Mouse (Mus musculus): ENCODE results near the gene Trpc4ap. TPM values are rescaled to one million over a fixed set of nuclear protein-coding genes. Genes with fewer than 3 reads are reported as not detected.
"Not testable (repeated sequence)": the region's sequence is repeated elsewhere in the genome, so short reads cannot be mapped to it uniquely, and the experiment has no call there.

Gene Trpc4ap
- 105 and 109 TPM in 2 replicates for polyA plus RNA-seq (2011; ENCODE audit: insufficient read length, low read depth, missing spikeins)

GRCm38 (mm10) chr2:155691723-155692493, at the start of gene Trpc4ap:
Gene Trpc4ap, minus strand, starts transcription at chr2:155692384.
- peaks cover 4% of the 10 kb centered on the region for H3K4me1 ChIP-seq (ENCODE audit: control insufficient read depth, insufficient read depth, low read length)
- TF ChIP-seq CTCF (IDR thresholded peaks at IDR 0.05; ENCODE audit: borderline replicate concordance, insufficient read depth, low read length) (peak; percentile 89), POLR2A (IDR thresholded peaks at IDR 0.05; ENCODE audit: low read depth, low read length) (peak; percentile 79)
- H3K4me3 ChIP-seq (ENCODE audit: insufficient read depth, low read length) = peak within 1 kb of the TSS; percentile 96
- H3K27ac ChIP-seq (ENCODE audit: insufficient read depth, low read length) = peak within 1 kb of the TSS; percentile 39

- H3K27ac ChIP-seq (ENCODE audit: insufficient read depth, low read length) = no peak overlapping the region
- H3K4me3 ChIP-seq (ENCODE audit: insufficient read depth, low read length) = no peak overlapping the region
- H3K4me1 ChIP-seq (ENCODE audit: control insufficient read depth, insufficient read depth, low read length) = peaks cover 4% of the 10 kb centered on the region; the same call in 1 of the 2 replicates
- TF ChIP-seq CTCF (IDR thresholded peaks at IDR 0.05; ENCODE audit: borderline replicate concordance, insufficient read depth, low read length) = no peak
These were observed 45.6 kb upstream of the Trpc4ap start for GRCm38 (mm10) chr2:155737803-155738202.

GRCm38 (mm10) chr2:155736936-155737335, 44.8 kb upstream of the Trpc4ap start:
- Histone ChIP-seq H3K4me3 (ENCODE audit: insufficient read depth, low read length) (no peak overlapping the region), H3K4me1 (ENCODE audit: control insufficient read depth, insufficient read depth, low read length) (peaks cover 4% of the 10 kb centered on the region; the same call in 1 of the 2 replicates), H3K27ac (ENCODE audit: insufficient read depth, low read length) (no peak overlapping the region)
- no peak for TF ChIP-seq CTCF (IDR thresholded peaks at IDR 0.05; ENCODE audit: borderline replicate concordance, insufficient read depth, low read length)
- TF ChIP-seq POLR2A (IDR thresholded peaks at IDR 0.05; ENCODE audit: low read depth, low read length) = no peak

GRCm38 (mm10) chr2:155735766-155736165, 43.6 kb upstream of the Trpc4ap start, which contains the start of gene Gm17581:
Gene Gm17581, minus strand, starts transcription at chr2:155735866.
- not testable (repeated sequence) for H3K4me3 ChIP-seq (ENCODE audit: insufficient read depth, low read length); H3K27ac ChIP-seq (ENCODE audit: insufficient read depth, low read length); H3K4me1 ChIP-seq (ENCODE audit: control insufficient read depth, insufficient read depth, low read length)

GRCm38 (mm10) chr2:155735080-155735479, 42.9 kb upstream of the Trpc4ap start:
- H3K4me1 ChIP-seq (ENCODE audit: control insufficient read depth, insufficient read depth, low read length) = peaks cover 4% of the 10 kb centered on the region; the same call in 1 of the 2 replicates
- H3K4me3 ChIP-seq (ENCODE audit: insufficient read depth, low read length) = no peak overlapping the region
- no peak overlapping the region for H3K27ac ChIP-seq (ENCODE audit: insufficient read depth, low read length)
- TF ChIP-seq CTCF (IDR thresholded peaks at IDR 0.05; ENCODE audit: borderline replicate concordance, insufficient read depth, low read length) (no peak), POLR2A (IDR thresholded peaks at IDR 0.05; ENCODE audit: low read depth, low read length) (no peak)

GRCm38 (mm10) chr2:155729158-155729645, 37.0 kb upstream of the Trpc4ap start, which contains the start of gene Edem2:
Gene Edem2, minus strand, starts transcription at chr2:155729475.
- TF ChIP-seq CTCF (IDR thresholded peaks at IDR 0.05; ENCODE audit: borderline replicate concordance, insufficient read depth, low read length) (no peak), POLR2A (IDR thresholded peaks at IDR 0.05; ENCODE audit: low read depth, low read length) (peak; percentile 88)
- no peak within 1 kb of the TSS for H3K27ac ChIP-seq (ENCODE audit: insufficient read depth, low read length)

GRCm38 (mm10) chr2:155728742-155729141, 36.6 kb upstream of the Trpc4ap start:
- H3K4me3 ChIP-seq (ENCODE audit: insufficient read depth, low read length) = peak overlapping the region; percentile 85
- H3K4me1 ChIP-seq (ENCODE audit: control insufficient read depth, insufficient read depth, low read length) = no peaks in the 10 kb centered on the region
- no peak overlapping the region for H3K27ac ChIP-seq (ENCODE audit: insufficient read depth, low read length)
- TF ChIP-seq POLR2A (IDR thresholded peaks at IDR 0.05; ENCODE audit: low read depth, low read length) = no peak
- no peak for TF ChIP-seq CTCF (IDR thresholded peaks at IDR 0.05; ENCODE audit: borderline replicate concordance, insufficient read depth, low read length)

More at GRCm38 (mm10) chr2:155729158-155729645, 37.0 kb upstream of the Trpc4ap start, which contains the start of gene Edem2:
- Histone ChIP-seq H3K4me3 (ENCODE audit: insufficient read depth, low read length) (peak within 1 kb of the TSS; percentile 85), H3K4me1 (ENCODE audit: control insufficient read depth, insufficient read depth, low read length) (no peaks in the 10 kb centered on the region)

GRCm38 (mm10) chr2:155727764-155728395, 35.7 kb upstream of the Trpc4ap start:
- no peak overlapping the region for H3K27ac ChIP-seq (ENCODE audit: insufficient read depth, low read length)
- H3K4me3 ChIP-seq (ENCODE audit: insufficient read depth, low read length) = no peak overlapping the region
- H3K4me1 ChIP-seq (ENCODE audit: control insufficient read depth, insufficient read depth, low read length) = no peaks in the 10 kb centered on the region
- TF ChIP-seq POLR2A (IDR thresholded peaks at IDR 0.05; ENCODE audit: low read depth, low read length) (no peak), CTCF (IDR thresholded peaks at IDR 0.05; ENCODE audit: borderline replicate concordance, insufficient read depth, low read length) (no peak)

- no peak overlapping the region for H3K27ac ChIP-seq (ENCODE audit: insufficient read depth, low read length)
These were observed 34.1 kb upstream of the Trpc4ap start for GRCm38 (mm10) chr2:155726302-155726701.

GRCm38 (mm10) chr2:155724526-155724925, 32.3 kb upstream of the Trpc4ap start:
- TF ChIP-seq CTCF (IDR thresholded peaks at IDR 0.05; ENCODE audit: borderline replicate concordance, insufficient read depth, low read length) (no peak), POLR2A (IDR thresholded peaks at IDR 0.05; ENCODE audit: low read depth, low read length) (no peak)
- Histone ChIP-seq H3K4me3 (ENCODE audit: insufficient read depth, low read length) (no peak overlapping the region), H3K4me1 (ENCODE audit: control insufficient read depth, insufficient read depth, low read length) (no peaks in the 10 kb centered on the region), H3K27ac (ENCODE audit: insufficient read depth, low read length) (no peak overlapping the region)

More at GRCm38 (mm10) chr2:155726302-155726701, 34.1 kb upstream of the Trpc4ap start:
- H3K4me1 ChIP-seq (ENCODE audit: control insufficient read depth, insufficient read depth, low read length) = no peaks in the 10 kb centered on the region
- H3K4me3 ChIP-seq (ENCODE audit: insufficient read depth, low read length) = no peak overlapping the region
- no peak for TF ChIP-seq POLR2A (IDR thresholded peaks at IDR 0.05; ENCODE audit: low read depth, low read length)
- TF ChIP-seq CTCF (IDR thresholded peaks at IDR 0.05; ENCODE audit: borderline replicate concordance, insufficient read depth, low read length) = no peak
